Mouse (Mus musculus) testis, postnatal 10 days (tissue): ENCODE data around the gene Gosr2.
A peak's percentile ranks its signal among the peaks of the same experiment; 100 is the strongest.

Experiments
- DNase-seq: peaks from one replicate; pipeline ENCODE4 v3.0.0; 2021; ENCODE audit warnings: low spot score

Gosr2 gene

DNA sequence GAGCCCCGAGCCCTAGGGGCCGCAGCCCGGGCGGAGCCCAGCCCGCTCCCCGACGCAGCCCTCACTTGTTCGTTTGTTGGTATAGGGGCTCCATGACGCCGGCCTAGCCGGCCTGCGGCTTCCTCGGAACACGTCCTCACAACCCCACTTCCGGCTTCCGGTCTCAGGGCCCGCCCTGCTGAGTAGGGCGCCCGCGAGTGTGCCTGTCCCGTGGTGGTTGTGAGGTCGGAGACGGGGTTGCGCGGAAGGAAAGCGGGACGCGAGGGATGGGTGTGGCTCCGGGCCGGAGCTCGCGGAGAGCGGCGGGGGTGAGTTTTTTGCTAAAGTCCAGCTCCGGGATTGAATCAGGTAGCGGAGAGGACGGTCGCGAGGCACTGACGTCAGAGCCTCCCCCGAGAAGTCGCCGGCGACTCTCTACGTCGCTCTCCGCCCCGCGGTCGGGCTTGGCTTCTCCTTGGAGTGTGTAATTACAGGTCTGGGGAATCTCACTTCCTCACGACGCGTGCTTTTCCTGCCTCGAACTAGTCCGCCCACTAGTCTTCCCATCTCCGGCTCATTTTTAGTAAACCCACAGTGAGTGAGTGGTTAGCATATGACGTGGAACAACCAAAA lies at the start of gene Gosr2:
Gene Gosr2, minus strand, starts transcription at position 334 of the 612 bp plus-strand sequence.
- peak; percentile 87 for DNase-seq

DNA sequence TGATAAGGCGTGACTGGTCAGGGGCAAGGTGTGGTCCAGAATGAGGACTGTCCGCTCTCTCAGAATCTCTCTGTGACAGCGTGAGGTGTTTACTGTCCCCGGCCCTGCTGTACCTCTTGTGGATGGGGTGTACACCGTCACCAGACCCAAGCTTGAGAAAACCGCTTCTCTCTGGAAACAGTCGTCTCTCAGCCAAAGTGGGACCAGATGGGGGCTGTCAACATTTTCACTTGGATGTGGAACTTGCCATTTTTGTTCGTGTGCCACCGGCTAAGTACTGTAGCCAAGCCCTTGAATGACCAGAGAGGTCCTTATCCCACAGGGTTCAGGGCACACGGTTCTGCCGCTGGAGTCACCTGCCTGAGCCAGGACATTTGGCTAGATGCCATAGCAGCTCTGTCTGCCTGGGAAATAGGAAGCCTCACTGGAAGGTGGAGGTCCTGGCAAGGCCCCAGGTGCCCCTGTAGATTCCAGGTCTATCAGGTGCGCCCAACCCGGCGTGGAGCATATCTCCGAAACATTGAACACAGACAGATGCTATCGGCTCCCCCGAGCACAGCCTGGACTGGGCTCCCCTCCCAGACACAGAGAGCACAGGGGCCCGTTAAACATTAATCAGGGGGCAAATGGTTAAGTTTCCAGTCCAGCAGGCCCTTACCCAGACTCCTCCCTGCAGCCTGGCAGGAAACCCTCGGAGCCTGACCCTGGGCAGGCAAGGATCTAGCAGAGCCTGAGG lies 37.5 kb upstream of the Gosr2 start:
- DNase-seq: no peak

DNA sequence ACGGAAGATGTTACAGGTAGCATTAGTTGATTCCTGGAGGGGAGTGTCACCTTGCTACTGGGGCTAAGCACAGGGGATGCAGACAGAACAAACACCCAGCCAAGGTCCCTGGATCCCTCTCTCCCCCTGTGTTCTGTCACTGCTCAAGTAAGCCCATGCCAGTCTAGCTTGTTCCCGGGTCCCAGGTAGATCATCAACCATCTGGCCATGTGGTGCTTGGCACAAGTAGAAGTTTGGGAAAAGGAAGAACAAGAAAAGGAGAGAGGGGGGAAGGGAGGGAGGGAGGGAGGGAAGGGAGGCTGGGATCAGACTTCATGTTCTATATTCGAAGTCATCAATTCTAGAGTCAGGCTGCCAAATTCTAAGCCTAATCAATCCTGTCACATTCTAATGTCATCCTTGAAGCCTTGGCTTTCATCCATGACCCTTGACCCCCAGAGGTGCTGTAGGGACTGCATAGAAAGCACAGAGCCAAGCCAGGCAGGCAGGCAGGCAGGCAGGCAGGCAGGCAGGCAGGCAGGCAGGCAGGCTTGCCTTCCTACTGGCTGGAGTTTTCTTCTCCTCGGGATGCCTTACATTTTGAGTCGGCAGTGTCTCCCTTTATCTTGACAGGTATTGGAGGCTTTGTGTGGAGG lies 36.8 kb upstream of the Gosr2 start:
- DNase-seq: no peak

DNA sequence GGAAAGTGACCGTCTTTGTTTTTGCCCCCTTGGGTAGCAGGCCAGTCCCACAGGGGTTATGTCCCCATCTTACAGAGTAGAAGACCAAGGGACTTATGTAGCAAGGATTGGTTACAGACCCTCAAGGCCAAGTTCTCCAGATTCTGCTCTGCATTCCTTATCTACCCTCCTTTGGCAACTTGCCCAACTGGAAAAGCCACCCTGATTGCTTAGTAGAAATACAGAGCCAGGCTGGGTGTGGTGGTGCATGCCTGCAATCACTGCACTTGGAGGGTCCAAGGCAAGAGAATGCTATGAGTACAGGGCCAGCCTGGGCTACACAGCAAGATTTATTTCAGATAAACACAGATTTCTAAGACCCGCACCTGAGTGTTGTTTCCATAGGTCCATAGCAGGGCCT lies 36.3 kb upstream of the Gosr2 start:
- no peak for DNase-seq

DNA sequence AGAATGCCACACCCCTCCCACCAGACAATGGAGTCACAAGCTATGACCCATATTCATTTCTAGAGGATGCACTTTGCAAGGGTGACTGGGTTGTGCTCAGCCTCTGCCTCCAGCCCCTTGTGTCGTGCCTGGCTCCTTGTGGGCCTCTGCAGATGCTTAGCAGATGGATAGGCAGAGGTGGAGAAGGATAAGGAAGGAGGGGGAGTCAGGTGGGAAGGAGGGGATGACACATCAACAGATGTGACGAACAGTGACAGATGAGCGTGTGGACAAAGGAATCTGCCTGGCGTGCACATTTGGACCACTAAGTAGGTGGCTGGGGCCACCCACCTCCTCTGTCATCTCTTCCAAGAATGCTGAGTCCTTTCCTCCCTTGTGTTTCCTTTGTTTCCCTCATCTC lies 35.4 kb upstream of the Gosr2 start:
- no peak for DNase-seq

DNA sequence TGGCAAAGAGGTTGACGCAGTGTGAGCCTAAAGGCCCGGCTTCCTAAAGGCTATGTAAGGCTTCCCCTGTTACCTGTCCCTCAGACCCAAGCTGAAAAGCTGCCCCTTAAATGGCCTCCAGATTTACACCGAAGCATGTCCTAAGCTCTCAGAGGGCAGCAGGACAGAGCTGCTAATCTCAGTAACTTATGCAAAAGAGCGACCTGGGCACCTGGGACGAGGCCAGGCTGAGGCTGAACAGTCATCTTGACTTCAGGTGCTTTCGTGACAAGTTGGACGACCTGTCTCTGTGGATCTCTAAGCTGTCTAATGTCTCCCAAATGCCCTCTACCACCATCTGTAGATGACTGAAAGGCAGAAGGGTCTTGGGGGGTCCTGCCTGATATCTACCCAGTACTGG lies 34.6 kb upstream of the Gosr2 start:
- no peak for DNase-seq

DNA sequence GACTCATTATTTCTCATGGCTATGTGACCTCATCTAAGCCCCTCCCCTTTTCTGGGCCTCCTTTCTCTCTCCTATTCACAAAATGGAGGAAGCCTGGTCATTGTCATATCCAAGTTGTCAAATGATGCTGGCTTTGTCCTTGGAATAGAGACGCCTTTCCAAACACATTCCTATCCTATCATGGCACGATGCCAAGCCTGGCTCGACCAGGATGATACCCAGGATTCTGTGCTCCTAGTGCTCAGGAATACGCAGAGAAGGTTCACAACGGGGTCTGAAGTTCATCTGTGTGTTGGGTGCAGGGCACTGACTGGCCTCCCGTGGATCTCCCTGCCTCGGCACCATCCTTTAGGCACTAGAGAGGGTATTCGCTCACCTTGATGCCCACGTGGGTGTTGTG lies 33.9 kb upstream of the Gosr2 start:
- DNase-seq: no peak

DNA sequence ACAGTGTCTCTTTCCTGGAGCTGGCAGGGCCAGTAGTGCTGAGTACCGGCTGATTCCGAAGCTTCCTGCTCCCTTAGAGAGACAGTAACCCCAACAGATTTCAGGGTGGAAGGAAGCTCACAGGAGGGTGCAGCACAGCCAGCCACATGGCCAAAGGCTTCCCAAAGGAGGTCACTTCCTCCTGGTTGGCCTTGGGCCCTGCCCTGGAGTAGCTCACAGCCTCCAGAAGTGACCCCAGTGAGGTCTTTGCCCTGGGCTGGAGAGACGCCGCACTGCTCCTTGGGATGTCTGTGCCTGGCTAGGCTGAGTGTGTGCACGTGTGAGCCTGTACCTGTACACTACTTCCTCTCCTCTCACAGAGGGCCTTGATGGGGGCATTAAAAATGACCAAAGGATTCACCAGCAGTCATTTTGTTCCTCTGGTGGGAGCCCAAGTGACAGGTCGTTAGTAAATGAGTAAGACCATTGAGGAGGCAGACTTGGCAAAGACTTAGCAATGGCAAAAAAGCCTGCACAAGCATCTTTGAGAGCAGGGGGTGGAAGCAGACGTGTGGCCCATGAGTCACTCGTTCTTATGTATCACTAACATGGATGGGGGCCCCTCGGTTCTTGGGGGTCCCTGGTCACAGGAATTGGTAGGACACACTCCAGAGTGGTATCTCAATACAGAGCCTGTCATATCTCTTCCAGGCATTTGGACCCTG lies 31.7 kb upstream of the Gosr2 start:
- DNase-seq: no peak

DNA sequence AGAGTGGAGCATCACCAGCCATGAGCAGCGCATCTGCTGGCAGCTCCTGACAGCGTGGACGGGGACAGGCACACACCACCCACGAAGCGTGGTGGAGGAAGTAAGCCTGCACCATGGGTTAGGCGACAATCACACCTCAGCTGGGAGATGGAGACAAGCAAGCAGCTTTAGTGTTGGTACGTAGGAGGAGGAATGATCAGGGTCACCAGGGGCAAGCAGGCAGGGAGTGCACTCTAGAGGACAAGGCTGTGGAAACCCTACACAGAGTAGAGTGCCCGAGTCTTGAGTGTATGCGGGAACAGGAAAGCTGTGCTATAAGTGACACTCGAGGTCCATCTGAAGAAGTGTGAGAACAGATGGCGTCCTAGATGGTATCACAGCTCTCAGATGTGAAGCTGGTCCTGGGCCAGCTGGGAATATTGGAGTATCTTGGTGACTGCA lies 26.7 kb upstream of the Gosr2 start:
- no peak for DNase-seq

DNA sequence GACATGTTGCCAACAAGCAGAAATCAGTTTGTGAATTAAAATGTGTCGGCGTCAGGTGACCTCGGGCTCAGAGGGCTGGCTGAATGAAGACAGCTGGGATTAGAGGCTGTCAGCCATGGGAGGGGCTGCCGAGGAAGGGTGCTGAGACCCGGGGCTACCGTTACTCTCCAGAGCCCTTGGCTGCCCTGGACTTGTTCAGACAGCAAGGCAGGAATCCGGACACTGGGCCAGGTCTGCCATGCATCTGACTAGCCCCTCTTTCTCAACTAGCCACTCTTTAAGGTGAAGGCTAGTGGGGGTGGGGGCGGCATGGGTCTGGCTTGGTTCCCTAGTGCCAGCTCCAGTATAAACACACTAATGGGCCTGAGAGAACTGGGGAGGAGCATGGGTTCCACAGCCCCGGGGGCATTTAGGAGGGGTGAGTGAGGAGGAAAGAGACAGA lies 24.4 kb upstream of the Gosr2 start:
- no peak for DNase-seq

DNA sequence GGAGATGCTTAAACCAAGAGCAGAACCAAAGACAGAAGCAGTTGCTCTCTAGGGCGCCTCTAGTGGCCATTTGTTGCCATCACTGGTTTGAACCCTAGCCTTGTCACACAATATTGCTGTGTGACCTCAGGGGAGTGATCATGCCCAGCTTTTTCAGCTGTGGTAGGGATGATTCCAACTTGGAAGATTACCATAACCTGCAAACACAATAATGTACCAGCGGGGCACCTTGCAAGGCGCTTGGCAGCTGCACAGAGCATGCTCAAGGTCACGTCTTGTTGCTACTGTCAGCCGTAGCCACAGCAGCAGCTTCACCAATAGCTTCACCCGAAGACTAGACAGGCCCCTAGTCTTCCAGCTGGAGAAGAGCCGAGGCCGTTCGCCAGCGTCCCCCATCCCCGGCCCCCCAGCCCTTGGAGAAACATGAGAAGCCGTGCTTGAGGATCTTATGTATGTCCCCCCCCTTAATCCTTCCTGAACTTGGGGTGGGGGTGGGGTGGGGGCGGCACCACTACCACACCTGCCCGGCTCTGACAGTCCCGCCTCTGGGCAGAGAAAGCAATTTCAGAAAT lies 23.9 kb upstream of the Gosr2 start:
- peak; percentile 58 for DNase-seq

DNA sequence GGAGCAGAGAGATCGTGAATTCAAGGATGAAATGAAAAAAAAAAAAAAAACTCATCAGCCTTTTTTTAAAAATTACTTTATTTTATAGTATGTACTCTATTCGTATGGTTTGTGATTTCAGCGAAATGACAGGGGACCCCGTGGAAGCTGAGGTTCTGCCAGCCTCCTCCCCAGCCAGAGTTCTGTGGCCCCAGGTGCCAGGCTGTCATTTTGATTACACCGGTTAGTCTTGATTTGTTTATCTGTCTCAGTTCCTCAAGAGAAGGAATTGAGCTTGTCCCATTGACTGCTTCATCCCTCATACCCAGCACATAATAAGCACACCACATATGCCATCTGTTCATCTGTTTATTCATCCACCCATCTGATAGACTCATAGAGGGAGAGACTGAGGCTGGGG lies 21.7 kb upstream of the Gosr2 start:
- no peak for DNase-seq

DNA sequence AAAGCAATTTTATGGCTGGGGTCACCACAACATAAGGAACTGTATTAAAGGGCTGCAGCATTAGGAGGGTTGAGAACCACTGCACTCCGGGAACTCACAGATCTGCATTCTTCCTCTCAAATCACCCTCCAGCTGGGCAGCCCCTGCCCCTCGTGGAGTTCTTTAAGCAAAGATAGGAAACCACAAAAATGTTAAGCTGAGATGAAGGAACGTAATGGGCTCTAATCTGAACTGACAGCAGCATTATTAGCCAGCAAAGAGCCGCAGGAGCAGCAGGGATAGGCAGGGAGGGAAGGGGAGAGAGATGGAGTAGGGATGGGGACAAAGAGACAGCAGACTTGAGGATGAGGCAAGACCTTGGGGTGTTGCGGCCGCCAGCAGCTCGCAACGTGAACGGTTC lies 19.3 kb upstream of the Gosr2 start:
- DNase-seq: no peak

DNA sequence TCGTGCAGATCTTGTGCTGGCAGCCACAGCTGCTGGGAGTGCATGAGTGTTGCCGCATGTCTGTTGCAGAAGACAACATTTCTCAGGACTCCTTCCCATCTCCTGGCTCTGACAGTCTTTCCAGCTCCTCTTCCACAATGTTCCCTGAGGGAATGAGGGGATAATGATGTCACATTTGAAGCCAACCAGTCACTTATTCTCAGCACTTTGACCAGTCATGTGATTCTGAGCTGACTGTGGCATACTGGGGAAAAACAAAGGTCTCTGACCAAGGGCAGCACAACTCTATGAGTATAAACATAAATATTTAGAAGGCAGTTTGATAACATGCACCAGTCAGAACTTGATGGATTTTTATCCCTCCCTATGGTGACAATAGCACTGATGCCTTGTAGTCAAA lies 16.4 kb upstream of the Gosr2 start:
- DNase-seq: no peak

DNA sequence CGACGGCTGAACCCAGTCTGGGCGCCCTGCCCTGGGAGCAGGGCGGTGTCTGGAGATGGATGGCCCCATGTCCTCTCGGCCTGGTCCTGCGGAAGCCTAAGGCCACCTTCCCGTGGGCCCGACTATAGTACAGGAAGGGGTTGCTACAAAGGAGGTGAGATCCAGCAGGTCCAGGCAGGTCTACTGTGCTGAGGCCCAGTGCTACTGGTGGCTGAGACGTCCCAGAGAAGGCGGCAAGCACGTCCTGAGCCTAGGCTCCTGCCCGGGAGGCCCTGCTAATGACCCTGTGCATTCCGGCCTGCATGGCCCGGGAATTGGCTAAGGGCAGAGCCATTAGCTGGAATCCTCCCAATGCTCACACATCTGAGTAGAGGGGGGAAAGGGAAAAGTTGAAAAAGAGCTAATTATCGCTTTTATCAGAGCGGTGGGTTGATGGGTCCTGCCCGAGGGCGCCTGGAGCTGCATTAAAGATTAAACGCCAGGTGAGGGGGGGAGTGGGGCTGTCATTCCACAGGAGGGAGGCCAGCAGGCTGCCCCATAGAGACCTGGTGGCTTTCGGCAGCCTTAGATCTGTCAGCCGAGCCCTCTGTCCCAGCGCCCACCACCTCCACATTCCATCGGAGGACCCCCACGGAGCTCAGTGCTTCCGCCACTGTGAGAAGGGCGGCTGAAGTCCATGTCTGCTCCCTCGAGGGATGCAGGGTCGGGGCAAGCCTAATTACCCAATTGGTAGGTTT lies 14.3 kb upstream of the Gosr2 start:
- no peak for DNase-seq

DNA sequence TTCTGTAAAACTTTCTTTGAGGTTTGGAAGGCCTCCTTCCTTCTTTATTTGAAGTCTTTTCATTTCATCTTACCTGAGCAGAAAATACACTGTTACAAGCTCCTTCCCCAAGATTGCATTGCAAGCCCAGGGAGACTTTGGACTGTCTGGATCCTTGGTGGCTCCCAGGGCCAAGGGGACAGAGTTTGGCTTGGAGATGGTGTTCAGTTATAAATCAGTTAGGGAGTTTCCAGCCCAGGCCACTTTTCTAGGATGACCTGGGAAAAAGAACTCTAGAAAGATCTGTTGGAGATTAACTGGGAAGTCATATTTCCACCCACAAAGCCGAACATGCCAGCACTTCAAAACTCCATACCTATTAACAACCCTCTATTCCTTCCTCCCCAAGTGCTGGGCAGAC lies 12.3 kb upstream of the Gosr2 start:
- DNase-seq: no peak

DNA sequence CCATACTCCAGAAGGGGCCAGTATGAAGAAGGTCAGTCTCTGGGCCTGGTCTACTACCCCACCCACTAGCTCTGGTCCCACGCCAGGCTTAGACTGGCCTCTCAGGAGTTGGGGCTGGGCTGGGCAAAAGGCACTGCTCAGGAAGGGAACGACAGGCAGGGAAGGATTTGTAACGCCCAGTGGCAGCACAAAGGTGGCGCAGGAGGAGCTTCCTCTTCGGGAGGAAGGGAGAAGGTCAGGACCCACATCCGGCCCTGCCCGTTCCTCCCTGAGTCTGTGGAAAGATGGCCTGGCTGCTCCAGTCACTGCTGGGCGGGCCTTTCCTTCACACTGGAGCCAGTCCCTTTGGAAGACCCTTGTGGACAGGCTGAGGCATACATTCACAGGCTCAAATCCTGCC lies 9.3 kb upstream of the Gosr2 start:
- DNase-seq: no peak

DNA sequence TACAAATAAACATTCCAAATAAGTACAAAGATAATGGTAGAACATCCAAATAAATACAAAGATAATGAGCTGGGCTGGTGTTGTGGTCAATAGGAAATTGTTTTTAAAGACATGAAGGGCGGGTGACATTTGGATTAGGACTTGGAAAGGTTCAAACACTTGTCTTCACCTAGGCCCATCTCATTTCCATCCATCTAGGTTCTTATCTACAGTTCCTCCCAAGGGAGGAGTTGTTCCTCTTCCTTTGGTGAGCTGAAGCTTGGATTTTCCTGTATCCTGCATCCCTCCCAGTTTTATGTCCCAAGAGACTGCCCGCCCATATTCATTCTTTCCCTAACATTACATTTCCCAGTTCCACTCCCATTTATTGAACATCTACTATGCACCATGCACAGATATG lies 528 bp upstream of the Gosr2 start:
- DNase-seq: no peak

DNA sequence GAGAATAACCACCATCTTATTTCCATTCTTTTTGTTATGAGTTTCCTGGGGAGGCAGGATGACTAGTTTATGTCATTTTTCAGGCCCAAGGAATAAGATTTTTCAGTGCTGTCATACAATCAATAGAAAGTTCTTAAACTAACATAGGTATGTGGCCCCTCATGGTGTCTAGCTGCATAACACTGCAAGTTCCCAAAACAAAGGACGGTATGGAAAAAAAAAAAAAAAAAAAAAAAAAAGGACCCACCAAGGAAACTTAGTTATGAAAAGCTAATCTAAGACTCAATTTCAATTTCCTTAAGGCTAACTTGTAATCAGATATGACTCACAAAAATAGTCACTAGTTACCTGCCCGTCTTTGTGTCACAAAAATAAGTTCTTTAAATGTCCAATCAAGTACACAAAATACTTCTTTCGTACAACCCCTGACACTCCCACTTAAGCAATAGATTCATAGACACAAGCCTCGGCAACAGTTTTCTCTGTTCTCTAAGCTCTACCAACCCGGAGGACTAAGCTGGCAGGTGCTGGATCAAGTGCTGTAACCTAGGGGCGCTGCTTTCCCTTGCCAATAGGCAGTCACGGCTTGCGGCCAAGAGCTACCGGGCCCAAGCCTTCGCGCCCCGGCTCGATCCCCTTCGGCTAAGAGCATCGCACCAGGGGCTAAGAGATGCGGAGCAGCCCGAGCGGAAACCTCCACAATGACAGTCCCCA lies 690 bp downstream of the Gosr2 start:
- DNase-seq: no peak

DNA sequence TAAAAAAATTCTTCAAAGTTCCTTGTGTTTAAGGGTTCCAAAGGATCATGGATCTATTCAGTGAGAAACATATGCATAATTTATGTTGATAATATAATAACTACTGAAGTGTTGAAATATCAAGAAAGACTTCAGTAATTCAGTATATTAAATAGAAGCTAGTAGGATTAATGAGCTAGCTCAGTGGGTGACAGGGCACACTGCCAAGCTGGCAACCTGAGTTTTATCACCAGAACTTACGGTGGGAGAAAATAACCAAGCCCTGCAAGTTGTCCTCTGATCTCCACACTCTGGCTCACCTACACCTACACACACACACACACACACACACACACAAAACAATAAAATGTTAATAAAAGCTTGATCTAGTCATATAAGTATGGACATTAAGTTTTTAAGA lies 4.5 kb downstream of the Gosr2 start:
- DNase-seq: no peak

DNA sequence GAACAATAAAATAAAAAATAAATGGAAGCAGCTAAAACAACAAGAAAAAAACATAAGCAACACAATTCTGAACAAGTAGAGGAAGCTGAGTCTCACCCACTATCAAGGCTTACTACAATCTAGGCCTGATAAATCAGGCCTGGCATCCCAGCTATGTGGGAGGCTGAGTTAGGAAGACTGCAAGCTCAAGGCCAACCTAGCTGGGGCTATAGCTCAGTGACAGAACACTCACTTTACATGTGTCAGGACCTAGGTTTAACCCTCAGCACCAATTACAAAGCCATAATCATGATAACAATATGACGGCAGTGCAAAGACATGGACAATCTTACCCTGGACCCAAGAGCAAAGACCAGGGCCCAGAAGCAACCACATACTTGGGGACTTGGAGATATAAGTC lies 6.7 kb downstream of the Gosr2 start:
- no peak for DNase-seq
